Mouse (Mus musculus) cortical plate, adult 2 months (tissue): ENCODE data around the gene Lypd3. TPM values are rescaled to one million over a fixed set of nuclear protein-coding genes. Genes with fewer than 3 reads are reported as not detected.

Source experiments
- H3K27ac ChIP-seq: fragments of 200-500 bp; 2 replicates; pipeline ENCODE4 v1.5.1; 2012; ENCODE audit warnings: low read length, control low read depth, inconsistent platforms; ENCODE audit not compliant: insufficient read depth
- H3K4me1 ChIP-seq: fragments of 200-500 bp; 2 replicates; pipeline ENCODE4 v1.6.1; 2011; ENCODE audit warnings: low read length; ENCODE audit not compliant: control insufficient read depth, insufficient read depth
- H3K4me3 ChIP-seq: fragments of 200-500 bp; 2 replicates; pipeline ENCODE4 v1.5.1; 2011; ENCODE audit warnings: mild to moderate bottlenecking, low read length, control low read depth; ENCODE audit not compliant: insufficient read depth
- CTCF ChIP-seq: fragments of 200-500 bp; IDR thresholded peaks from 2 replicates; pipeline ENCODE4 v1.5.1; 2011; ENCODE audit warnings: mild to moderate bottlenecking, control low read depth, low read length; ENCODE audit not compliant: insufficient read depth; ENCODE audit errors: extremely low read depth
- POLR2A ChIP-seq: fragments of 200-500 bp; IDR thresholded peaks from 2 replicates; pipeline ENCODE4 v1.6.1; 2011; ENCODE audit warnings: mild to moderate bottlenecking, low read length, control low read depth; ENCODE audit not compliant: insufficient read depth; ENCODE audit errors: extremely low read depth
- polyA plus RNA-seq: library from polyadenylated mRNA; depleted of rRNA; stranded (reverse); fragments of >200 nt; gene quantifications from 2 replicates; pipeline ENCODE4 v1.2.3, GENCODE M21; 2012

The Lypd3 gene
- polyA plus RNA-seq, 1 experiment, result not detected

GRCm38 (mm10) chr7:24595464-24595863 is 40.9 kb upstream of the Lypd3 start:
- Histone ChIP-seq H3K4me1 (peaks cover 4% of the 10 kb centered on the region; the same call in 1 of the 2 replicates), H3K4me3 (no peak overlapping the region), H3K27ac (no peak overlapping the region)
- TF ChIP-seq CTCF (no peak), POLR2A (no peak)

- Histone ChIP-seq H3K27ac (no peak overlapping the region), H3K4me1 (peaks cover 2% of the 10 kb centered on the region; the same call in 1 of the 2 replicates), H3K4me3 (no peak overlapping the region)
- TF ChIP-seq POLR2A (no peak), CTCF (no peak)
Measured at GRCm38 (mm10) chr7:24598121-24598520, 38.2 kb upstream of the Lypd3 start.

- TF ChIP-seq POLR2A (no peak), CTCF (no peak)
- Histone ChIP-seq H3K4me1 (no peaks in the 10 kb centered on the region), H3K27ac (no peak overlapping the region), H3K4me3 (no peak overlapping the region)
Measured at GRCm38 (mm10) chr7:24599211-24600067, 36.9 kb upstream of the Lypd3 start.

GRCm38 (mm10) chr7:24600941-24601597 is 35.3 kb upstream of the Lypd3 start:
- H3K4me3 ChIP-seq, result peak overlapping the region; percentile 10
- H3K27ac ChIP-seq, result no peak overlapping the region
- TF ChIP-seq POLR2A (no peak), CTCF (peak; percentile 99)

GRCm38 (mm10) chr7:24605561-24605960 is 30.8 kb upstream of the Lypd3 start:
- H3K4me3 ChIP-seq, result no peak overlapping the region
- TF ChIP-seq CTCF, result no peak
- no peak for TF ChIP-seq POLR2A
- no peaks in the 10 kb centered on the region for H3K4me1 ChIP-seq
- no peak overlapping the region for H3K27ac ChIP-seq

More at GRCm38 (mm10) chr7:24600941-24601597, 35.3 kb upstream of the Lypd3 start:
- no peaks in the 10 kb centered on the region for H3K4me1 ChIP-seq

GRCm38 (mm10) chr7:24606046-24606445 is 30.3 kb upstream of the Lypd3 start:
- H3K27ac ChIP-seq, result no peak overlapping the region
- no peak overlapping the region for H3K4me3 ChIP-seq
- TF ChIP-seq CTCF (no peak), POLR2A (no peak)
- no peaks in the 10 kb centered on the region for H3K4me1 ChIP-seq

GRCm38 (mm10) chr7:24608017-24608416 is 28.3 kb upstream of the Lypd3 start:
- no peaks in the 10 kb centered on the region for H3K4me1 ChIP-seq
- no peak overlapping the region for H3K27ac ChIP-seq
- no peak overlapping the region for H3K4me3 ChIP-seq
- TF ChIP-seq POLR2A (no peak), CTCF (no peak)

GRCm38 (mm10) chr7:24608561-24608960 is 27.8 kb upstream of the Lypd3 start:
- no peak for TF ChIP-seq CTCF
- no peak for TF ChIP-seq POLR2A

GRCm38 (mm10) chr7:24610144-24610878 is 26.0 kb upstream of the Lypd3 start, which contains the start of gene Phldb3:
Gene Phldb3 (plus strand): TSS chr7:24610763.
- Histone ChIP-seq H3K4me3 (peak within 1 kb of the TSS; percentile 22), H3K4me1 (no peaks in the 10 kb centered on the region), H3K27ac (no peak within 1 kb of the TSS)
- TF ChIP-seq CTCF, result no peak
- no peak for TF ChIP-seq POLR2A

More at GRCm38 (mm10) chr7:24608561-24608960, 27.8 kb upstream of the Lypd3 start:
- no peaks in the 10 kb centered on the region for H3K4me1 ChIP-seq
- no peak overlapping the region for H3K4me3 ChIP-seq
- no peak overlapping the region for H3K27ac ChIP-seq
